Mouse (Mus musculus): ENCODE data around the gene Pias4. TPM values are rescaled to one million over a fixed set of nuclear protein-coding genes. Genes with fewer than 3 reads are reported as not detected.
A peak's percentile ranks its signal among the peaks of the same experiment; 100 is the strongest.

The Pias4 gene
- polyA plus RNA-seq, 1 experiment from 2014 or later = 62.1 TPM

DNA sequence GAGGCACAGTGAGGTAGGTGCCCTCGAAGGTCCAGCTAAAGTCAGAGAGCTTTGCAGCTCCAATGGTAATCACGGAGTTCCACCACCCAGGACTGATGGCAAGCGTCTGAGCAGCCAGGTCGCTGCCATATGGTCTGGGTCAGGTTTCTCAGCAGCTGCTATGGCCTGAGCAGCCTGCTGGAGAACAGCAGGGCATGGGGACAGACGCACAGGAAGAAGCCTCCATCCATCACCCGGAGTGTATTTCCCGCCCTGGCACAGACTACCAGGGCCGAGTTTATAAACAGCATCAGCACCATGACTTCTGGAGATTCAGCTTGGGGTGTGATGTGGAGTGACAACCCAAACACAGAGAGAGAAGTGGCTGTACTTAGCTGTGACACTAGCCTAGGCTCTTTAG, 2.6 kb downstream of the Pias4 start:
- Histone ChIP-seq H3K27ac (no peak overlapping the region), H3K9me3 (no peaks in the 10 kb centered on the region), H3K4me3 (replicated peaks) (no peak overlapping the region), H3K9ac (replicated peaks) (no peak overlapping the region), H3K27me3 (no peaks in the 10 kb centered on the region), H3K4me1 (replicated peaks) (peaks cover 36% of the 10 kb centered on the region), H3K36me3 (peaks cover 53% of the 10 kb centered on the region), H3K4me2 (no peak overlapping the region)
- WGBS = 62% methylated on average over 8 of the region's 8 CpGs
- no peak for ATAC-seq (ENCODE audit: insufficient number of reproducible peaks, insufficient read depth, low FRiP score, low TSS enrichment, low read depth)

DNA sequence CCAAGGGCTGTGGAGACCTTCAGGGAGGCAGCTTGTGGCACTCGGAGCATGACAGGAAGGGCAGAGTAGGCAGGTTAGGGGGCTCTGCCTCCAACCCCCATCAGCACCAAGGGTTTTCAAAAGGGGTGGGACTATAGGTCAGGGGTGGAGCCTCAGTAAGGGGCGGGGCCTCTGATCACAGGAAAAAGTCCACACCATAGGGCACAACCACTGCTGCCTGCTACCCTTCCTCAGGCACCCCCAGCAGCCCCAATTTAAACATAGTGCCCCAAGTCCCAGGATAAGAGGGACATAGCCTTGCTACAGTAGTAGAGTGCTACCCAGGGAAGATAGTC, 5.4 kb downstream of the Pias4 start:
- Histone ChIP-seq H3K4me1 (replicated peaks) (peaks cover 29% of the 10 kb centered on the region), H3K27me3 (no peaks in the 10 kb centered on the region), H3K4me2 (no peak overlapping the region), H3K9me3 (no peaks in the 10 kb centered on the region), H3K27ac (no peak overlapping the region), H3K36me3 (peaks cover 78% of the 10 kb centered on the region), H3K9ac (replicated peaks) (no peak overlapping the region), H3K4me3 (replicated peaks) (0 out of 2 replicates have a peak overlapping the region, but pooled peaks have one; percentile 4)
- no peak for ATAC-seq (ENCODE audit: insufficient number of reproducible peaks, insufficient read depth, low FRiP score, low TSS enrichment, low read depth)
- WGBS = 80% methylated on average over 2 of the region's 2 CpGs

DNA sequence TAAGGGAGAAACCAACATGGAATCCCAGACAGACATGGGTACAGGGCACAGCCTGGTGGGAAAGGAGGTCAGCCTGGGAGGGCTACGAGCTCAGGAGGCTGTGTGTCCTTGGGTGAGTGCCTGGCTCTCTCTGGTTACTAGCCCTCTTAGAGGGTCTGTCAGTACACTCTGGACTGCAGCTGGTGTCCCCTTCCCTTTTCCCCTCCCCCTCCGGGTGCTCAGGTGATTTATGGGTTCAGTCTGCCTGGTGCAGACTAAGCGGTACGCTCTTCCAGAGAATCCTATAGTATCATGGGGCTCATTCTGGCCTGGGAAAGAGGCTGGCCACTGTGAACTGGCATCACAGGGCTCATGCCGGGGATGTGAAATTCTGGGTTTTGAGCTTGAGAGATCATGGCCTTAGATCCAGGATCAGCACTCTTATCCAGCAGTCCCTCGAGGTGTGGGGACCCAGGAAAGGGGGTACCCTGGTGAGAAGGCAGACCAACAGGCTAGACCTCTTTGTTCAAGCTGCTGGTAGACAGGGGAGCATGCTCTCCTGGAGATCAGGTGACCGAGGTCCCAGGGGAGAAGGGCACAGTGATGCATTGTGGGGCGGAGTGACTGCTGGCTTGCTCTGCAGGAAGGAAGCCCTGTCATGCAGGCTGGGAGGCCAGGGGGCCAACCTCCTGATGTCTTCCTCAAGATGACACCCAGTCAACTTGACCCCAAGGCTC, 6.0 kb downstream of the Pias4 start:
- Histone ChIP-seq H3K36me3 (peaks cover 83% of the 10 kb centered on the region), H3K9ac (replicated peaks) (no peak overlapping the region), H3K27ac (no peak overlapping the region), H3K9me3 (no peaks in the 10 kb centered on the region), H3K27me3 (no peaks in the 10 kb centered on the region), H3K4me1 (replicated peaks) (peaks cover 26% of the 10 kb centered on the region), H3K4me3 (replicated peaks) (0 out of 2 replicates have a peak overlapping the region, but pooled peaks have one; percentile 4), H3K4me2 (no peak overlapping the region)
- no peak for ATAC-seq (ENCODE audit: insufficient number of reproducible peaks, insufficient read depth, low FRiP score, low TSS enrichment, low read depth)
- 65% methylated on average over 8 of the region's 8 CpGs for WGBS

DNA sequence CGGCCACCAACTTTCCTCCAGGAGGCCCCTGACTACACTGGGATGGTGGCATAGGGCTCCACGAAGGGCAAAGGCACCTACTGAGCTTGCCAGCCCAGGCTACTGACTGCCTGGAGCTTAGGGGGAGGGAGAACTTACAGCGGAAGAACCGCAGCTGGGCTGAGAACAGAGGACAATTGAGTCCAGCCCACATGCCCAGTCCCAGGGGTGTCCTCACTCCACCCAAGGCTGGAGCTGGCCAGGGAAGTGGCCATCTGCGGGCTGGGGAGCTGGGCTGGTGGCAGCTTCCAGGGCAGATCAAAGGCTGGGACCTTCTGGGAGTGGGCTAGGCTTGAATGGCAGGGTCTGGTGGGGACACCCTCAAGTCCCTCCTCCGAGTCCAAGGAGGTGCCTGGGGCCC, 13.0 kb downstream of the Pias4 start:
- WGBS = 78% methylated on average over 6 of the region's 6 CpGs
- no peaks in the 10 kb centered on the region for H3K27me3 ChIP-seq

DNA sequence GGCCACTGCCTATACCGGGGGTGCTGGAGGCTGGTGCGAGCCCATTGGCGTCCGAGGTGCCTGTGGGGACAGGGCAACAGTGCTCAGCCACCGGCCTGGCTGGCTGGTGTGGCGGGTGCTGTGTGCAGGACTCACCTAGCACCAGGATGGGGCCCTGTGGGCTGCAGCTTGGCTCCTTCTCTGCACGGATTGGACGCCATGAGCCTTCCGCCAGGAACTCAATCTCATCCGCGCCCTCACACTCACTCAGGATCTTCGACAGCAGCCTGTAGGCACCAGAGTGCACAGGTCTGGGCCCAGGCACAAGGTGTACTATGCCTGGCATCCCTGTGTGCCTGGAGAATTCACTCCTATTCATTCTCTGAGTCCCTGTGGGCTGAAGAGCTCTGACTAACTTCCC, 13.4 kb downstream of the Pias4 start:
- no peak for ATAC-seq (ENCODE audit: insufficient number of reproducible peaks, insufficient read depth, low FRiP score, low TSS enrichment, low read depth)
- 93% methylated on average over 12 of the region's 12 CpGs for WGBS
- Histone ChIP-seq H3K4me3 (replicated peaks) (no peak overlapping the region), H3K27me3 (no peaks in the 10 kb centered on the region), H3K27ac (peak overlapping the region; percentile 50; the same call in 1 of the 2 replicates), H3K4me2 (no peak overlapping the region), H3K9ac (replicated peaks) (no peak overlapping the region), H3K36me3 (peaks cover 86% of the 10 kb centered on the region), H3K9me3 (no peaks in the 10 kb centered on the region), H3K4me1 (replicated peaks) (no peaks in the 10 kb centered on the region)

More for the DNA sequence above, 13.0 kb downstream of the Pias4 start:
- H3K27ac ChIP-seq = peak overlapping the region; percentile 50; the same call in 1 of the 2 replicates
- no peaks in the 10 kb centered on the region for H3K4me1 ChIP-seq (replicated peaks)
- H3K9ac ChIP-seq (replicated peaks) = no peak overlapping the region
- no peak overlapping the region for H3K4me3 ChIP-seq (replicated peaks)
- no peak for ATAC-seq (ENCODE audit: insufficient number of reproducible peaks, insufficient read depth, low FRiP score, low TSS enrichment, low read depth)
- H3K4me2 ChIP-seq = no peak overlapping the region
- H3K36me3 ChIP-seq = peaks cover 83% of the 10 kb centered on the region
- no peaks in the 10 kb centered on the region for H3K9me3 ChIP-seq

DNA sequence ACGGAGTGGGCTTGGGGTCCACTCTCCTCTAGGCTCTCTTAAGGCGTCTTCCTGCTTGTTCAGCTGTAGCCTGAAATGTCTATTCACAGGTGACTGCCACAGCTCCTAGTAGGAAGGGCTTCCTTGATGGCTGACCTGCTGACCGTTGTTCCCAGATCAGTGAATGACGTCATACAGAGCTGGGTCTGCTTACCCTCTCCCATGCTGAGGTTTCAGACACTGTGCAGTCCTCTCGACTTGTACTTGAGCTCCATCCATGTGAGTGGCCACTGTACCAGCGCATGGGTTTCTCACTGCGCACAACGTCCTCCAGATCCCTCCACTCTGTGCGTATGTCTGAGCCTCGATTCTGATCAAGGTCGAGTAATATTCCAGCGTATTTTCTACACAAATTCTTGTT, 15.1 kb downstream of the Pias4 start:
- WGBS = 78% methylated on average over 12 of the region's 12 CpGs
- no peak overlapping the region for H3K4me3 ChIP-seq (replicated peaks)
- no peaks in the 10 kb centered on the region for H3K27me3 ChIP-seq
- H3K9me3 ChIP-seq = no peaks in the 10 kb centered on the region
- H3K36me3 ChIP-seq = peaks cover 86% of the 10 kb centered on the region
- H3K9ac ChIP-seq (replicated peaks) = no peak overlapping the region
- no peak overlapping the region for H3K4me2 ChIP-seq
- H3K4me1 ChIP-seq (replicated peaks) = no peaks in the 10 kb centered on the region
- ATAC-seq (ENCODE audit: insufficient number of reproducible peaks, insufficient read depth, low FRiP score, low TSS enrichment, low read depth) = no peak
- H3K27ac ChIP-seq = peak overlapping the region; percentile 50; the same call in 1 of the 2 replicates

DNA sequence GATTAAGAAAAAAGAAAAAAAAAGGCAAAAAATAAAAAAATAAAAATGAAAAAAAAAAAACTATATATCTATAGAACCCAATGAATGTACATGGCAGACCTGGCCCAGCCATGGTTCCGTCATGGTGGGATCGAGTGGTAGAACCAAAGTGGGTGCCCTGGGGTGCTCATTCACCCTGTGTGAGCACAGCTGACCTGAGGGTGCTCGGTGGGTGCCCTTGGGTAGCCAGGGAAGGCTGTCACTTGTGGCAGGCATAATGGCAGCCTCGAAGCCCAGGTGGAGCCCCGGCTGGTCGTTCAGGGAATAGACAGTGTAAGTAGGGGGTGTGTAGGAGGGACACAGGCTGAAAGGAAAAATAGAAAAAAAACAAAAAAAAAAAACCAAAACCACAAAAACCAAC, 16.5 kb downstream of the Pias4 start:
- H3K27ac ChIP-seq = no peak overlapping the region
- WGBS = 78% methylated on average over 6 of the region's 6 CpGs
- no peaks in the 10 kb centered on the region for H3K4me1 ChIP-seq (replicated peaks)
- H3K9me3 ChIP-seq = no peaks in the 10 kb centered on the region
- H3K27me3 ChIP-seq = no peaks in the 10 kb centered on the region
- H3K36me3 ChIP-seq = peaks cover 86% of the 10 kb centered on the region
- no peak for ATAC-seq (ENCODE audit: insufficient number of reproducible peaks, insufficient read depth, low FRiP score, low TSS enrichment, low read depth)
- H3K4me3 ChIP-seq (replicated peaks) = no peak overlapping the region
- no peak overlapping the region for H3K4me2 ChIP-seq
- no peak overlapping the region for H3K9ac ChIP-seq (replicated peaks)

DNA sequence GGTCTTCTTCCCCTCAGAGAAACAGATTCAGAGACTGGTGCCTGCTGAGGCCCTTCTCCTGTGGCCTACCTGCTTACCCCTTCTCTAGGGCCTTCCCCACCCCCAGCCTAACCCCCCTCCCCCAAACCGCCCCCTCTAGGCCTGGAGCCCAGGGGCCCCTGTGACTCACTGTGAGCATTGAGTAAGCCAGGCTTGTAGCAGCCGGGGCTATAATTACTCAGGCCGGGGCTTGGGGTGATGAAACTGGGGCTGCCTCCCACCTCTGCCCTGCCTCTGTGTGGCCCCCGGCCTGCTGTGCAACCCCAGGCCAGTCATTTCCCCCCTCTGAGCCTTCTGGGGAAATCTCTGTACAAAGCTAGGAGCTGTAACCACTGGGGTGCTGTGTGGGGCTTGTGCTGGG, 21.4 kb downstream of the Pias4 start:
- 89% methylated on average over 4 of the region's 4 CpGs for WGBS

DNA sequence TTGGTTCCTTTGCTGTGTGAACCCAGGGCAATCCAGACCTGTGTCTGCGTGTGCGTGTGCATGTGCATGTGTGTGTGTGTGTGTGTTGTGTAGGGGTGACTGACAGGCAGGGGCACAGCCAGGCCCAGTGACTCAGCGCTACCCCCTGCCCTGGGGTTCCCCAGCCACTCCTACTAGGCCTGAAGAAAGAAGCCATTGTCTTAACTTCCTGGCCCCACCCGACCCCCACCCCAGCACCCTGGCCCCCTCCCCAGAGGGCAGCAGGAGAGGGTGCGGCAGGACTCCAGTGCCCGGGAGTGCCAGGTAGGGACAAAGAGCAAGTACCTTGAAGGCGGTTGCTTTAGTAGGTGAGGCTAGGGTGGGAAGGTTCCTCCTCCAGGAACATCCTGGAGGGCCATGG, 21.9 kb downstream of the Pias4 start:
- no peak overlapping the region for H3K4me2 ChIP-seq
- no peaks in the 10 kb centered on the region for H3K27me3 ChIP-seq
- WGBS = 89% methylated on average over 7 of the region's 7 CpGs
- H3K4me3 ChIP-seq (replicated peaks) = no peak overlapping the region
- no peak overlapping the region for H3K9ac ChIP-seq (replicated peaks)
- no peak for ATAC-seq (ENCODE audit: insufficient number of reproducible peaks, insufficient read depth, low FRiP score, low TSS enrichment, low read depth)
- peaks cover 17% of the 10 kb centered on the region for H3K4me1 ChIP-seq (replicated peaks)
- H3K9me3 ChIP-seq = no peaks in the 10 kb centered on the region
- peaks cover 87% of the 10 kb centered on the region for H3K36me3 ChIP-seq
- 0 out of 2 replicates have a peak overlapping the region, but pooled peaks have one; percentile 41 for H3K27ac ChIP-seq

More for the DNA sequence above, 21.4 kb downstream of the Pias4 start:
- Histone ChIP-seq H3K27me3 (no peaks in the 10 kb centered on the region), H3K4me3 (replicated peaks) (no peak overlapping the region), H3K4me2 (no peak overlapping the region), H3K27ac (no peak overlapping the region), H3K9me3 (no peaks in the 10 kb centered on the region), H3K4me1 (replicated peaks) (peaks cover 12% of the 10 kb centered on the region), H3K36me3 (peaks cover 87% of the 10 kb centered on the region), H3K9ac (replicated peaks) (no peak overlapping the region)
- ATAC-seq (ENCODE audit: insufficient number of reproducible peaks, insufficient read depth, low FRiP score, low TSS enrichment, low read depth) = no peak

DNA sequence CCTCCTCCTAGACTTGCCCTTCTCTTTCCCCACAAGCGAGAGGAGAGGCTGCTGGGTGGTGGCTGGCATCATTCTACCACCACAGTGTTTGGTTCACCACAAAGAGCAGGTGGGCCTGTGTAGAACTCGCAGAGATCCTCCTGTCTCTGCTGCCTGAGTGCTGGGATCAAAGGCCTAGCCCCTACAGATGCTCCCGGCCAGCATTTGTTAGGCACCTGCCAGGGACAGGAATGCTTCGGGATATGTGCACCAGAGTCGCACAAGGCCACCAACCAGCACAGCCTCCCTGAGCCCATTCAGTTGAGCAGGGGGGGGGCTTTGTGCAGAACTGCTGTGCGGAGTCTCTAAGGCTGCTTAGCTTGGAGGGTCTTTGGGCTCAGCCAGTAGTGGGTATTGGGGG, 22.4 kb downstream of the Pias4 start:
- 0 out of 2 replicates have a peak overlapping the region, but pooled peaks have one; percentile 41 for H3K27ac ChIP-seq
- H3K4me3 ChIP-seq (replicated peaks) = no peak overlapping the region
- 94% methylated on average over 6 of the region's 6 CpGs for WGBS
- H3K4me1 ChIP-seq (replicated peaks) = peaks cover 22% of the 10 kb centered on the region
- H3K4me2 ChIP-seq = no peak overlapping the region
- no peak overlapping the region for H3K9ac ChIP-seq (replicated peaks)
- H3K9me3 ChIP-seq = no peaks in the 10 kb centered on the region
- H3K27me3 ChIP-seq = no peaks in the 10 kb centered on the region
- H3K36me3 ChIP-seq = peaks cover 84% of the 10 kb centered on the region
- ATAC-seq (ENCODE audit: insufficient number of reproducible peaks, insufficient read depth, low FRiP score, low TSS enrichment, low read depth) = no peak

DNA sequence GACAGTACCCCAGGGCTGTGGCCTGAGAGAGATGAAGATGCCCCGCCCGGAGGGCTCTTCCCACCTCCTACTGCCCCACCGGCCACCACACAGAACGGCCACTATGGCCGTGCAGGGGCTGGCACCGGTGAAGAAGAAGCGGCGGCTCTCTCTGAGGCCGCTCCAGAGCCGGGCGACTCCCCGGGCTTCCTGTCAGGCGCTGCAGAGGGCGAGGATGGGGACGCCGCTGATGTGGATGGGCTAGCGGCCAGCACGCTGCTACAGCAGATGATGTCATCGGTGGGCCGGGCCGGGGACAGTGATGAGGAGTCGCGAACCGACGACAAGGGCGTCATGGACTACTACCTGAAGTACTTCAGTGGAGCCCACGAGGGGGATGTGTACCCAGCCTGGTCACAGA, 23.1 kb downstream of the Pias4 start:
- Histone ChIP-seq H3K4me2 (no peak overlapping the region), H3K27me3 (no peaks in the 10 kb centered on the region), H3K36me3 (peaks cover 78% of the 10 kb centered on the region), H3K4me3 (replicated peaks) (no peak overlapping the region), H3K4me1 (replicated peaks) (peaks cover 28% of the 10 kb centered on the region), H3K9me3 (no peaks in the 10 kb centered on the region), H3K27ac (no peak overlapping the region), H3K9ac (replicated peaks) (no peak overlapping the region)
- 92% methylated on average over 24 of the region's 27 CpGs for WGBS
- no peak for ATAC-seq (ENCODE audit: insufficient number of reproducible peaks, insufficient read depth, low FRiP score, low TSS enrichment, low read depth)

Measured in limb, embryonic 12.5 days (tissue).